Comparison of ENCODE assay signal across 16 mouse cellular contexts in genomic region chr16:86949681-86950080, GRCm38 (mm10).
"Had no signal": no experiment of that assay in that cellular context is flagged by ENCODE, and none has a peak within 500 bp of the region (broad histone marks: within the 10 kb centered on the region; RNA-seq: fewer than 3 reads in every experiment).

No protein-coding gene starts in this region.

- H3K27ac ChIP-seq: limb, embryonic 12.5 days; limb, embryonic 15.5 days; liver, embryonic 15.5 days; lung, embryonic 15.5 days; stomach, embryonic 15.5 days had no signal

- H3K9me3 ChIP-seq: limb, embryonic 12.5 days; limb, embryonic 15.5 days; liver, embryonic 15.5 days; lung, embryonic 15.5 days; stomach, embryonic 15.5 days had no signal

- H3K9ac ChIP-seq: limb, embryonic 12.5 days; limb, embryonic 15.5 days; liver, embryonic 15.5 days; lung, embryonic 15.5 days; stomach, embryonic 15.5 days had no signal

- H3K4me3 ChIP-seq: limb, embryonic 12.5 days; limb, embryonic 15.5 days; liver, embryonic 15.5 days; lung, embryonic 15.5 days; stomach, embryonic 15.5 days had no signal

- H3K4me1 ChIP-seq: limb, embryonic 12.5 days; limb, embryonic 15.5 days; liver, embryonic 15.5 days; lung, embryonic 15.5 days; stomach, embryonic 15.5 days had no signal

- H3K4me2 ChIP-seq: limb, embryonic 12.5 days; limb, embryonic 15.5 days; liver, embryonic 11.5 days; liver, embryonic 15.5 days; lung, embryonic 15.5 days; midbrain, embryonic 11.5 days; stomach, embryonic 15.5 days had no signal

- H3K27me3 ChIP-seq: limb, embryonic 12.5 days; limb, embryonic 15.5 days; liver, embryonic 15.5 days; lung, embryonic 15.5 days; stomach, embryonic 15.5 days had no signal

- H3K36me3 ChIP-seq: limb, embryonic 12.5 days; limb, embryonic 15.5 days; liver, embryonic 15.5 days; lung, embryonic 15.5 days; stomach, embryonic 15.5 days had no signal

- DNase-seq: kidney, adult 2 months; kidney, postnatal 10 days; kidney, postnatal 36 days; left cerebral cortex, postnatal 4 days; lung, adult 18-20 months; lung, postnatal 10 days; lung, postnatal 4 days; midbrain, embryonic 14.5 days; thymus, postnatal 25 days had no signal
